Mouse (Mus musculus): ENCODE data around the gene Ambn.
"Not testable (repeated sequence)": the region's sequence is repeated elsewhere in the genome, so short reads cannot be mapped to it uniquely, and the experiment has no call there.

The Ambn gene

DNA sequence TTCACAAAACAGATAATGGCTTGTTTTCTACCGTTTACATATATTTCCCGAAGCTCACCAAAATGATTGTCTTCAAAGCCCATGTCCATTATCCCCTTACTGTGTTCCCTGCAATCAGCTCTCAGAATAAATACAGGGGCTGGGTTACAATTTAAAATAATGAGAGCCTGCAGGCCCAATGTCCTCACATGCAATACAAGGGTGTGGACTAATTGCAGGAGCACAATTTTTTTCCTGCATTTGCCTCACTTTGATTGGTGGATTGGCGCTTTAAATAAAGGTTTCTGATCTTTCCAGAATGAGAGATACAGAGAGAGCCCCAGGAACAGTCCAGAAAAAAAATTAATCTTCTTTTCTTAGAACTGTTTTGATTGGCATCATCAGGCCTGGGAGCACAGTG lies at the start of gene Ambn:
Gene Ambn (plus strand): TSS at position 301 of the 400 bp plus-strand sequence.
- DNase-seq (ENCODE audit: low spot score): no peak

DNA sequence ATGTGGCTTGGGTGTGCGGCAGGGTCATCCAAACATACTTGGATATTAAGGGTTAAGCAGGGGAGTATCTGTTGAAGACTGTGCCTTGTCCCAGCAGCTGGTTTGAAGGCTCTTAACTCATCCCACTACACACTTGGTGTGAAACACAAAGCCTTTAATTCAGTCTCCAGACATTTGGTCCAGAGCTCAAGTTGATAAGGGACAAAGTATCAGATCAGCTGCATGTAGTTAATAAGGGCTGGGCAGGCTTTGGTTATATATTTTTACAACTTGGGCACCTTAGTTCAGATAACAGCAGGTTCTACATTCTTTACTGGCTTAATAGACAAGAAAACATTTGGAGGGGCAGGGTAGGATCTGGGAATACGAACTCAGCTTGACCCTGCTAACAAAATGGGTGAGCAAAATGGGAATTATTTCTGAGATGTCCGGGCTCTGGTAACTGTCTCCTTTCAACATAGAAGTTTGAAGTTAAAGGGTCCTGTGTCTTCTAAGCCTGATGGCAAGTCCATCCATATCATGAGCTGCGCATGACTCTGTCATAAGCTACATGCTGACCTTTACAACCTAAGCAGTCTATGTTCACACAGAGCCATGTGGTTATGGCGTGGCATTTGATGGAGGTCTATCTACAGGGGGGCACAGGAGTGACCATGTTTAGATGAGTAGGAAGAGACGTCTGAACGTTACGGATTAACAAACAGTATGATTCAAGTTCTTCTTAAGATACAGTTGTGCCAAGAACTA lies 35.3 kb upstream of the Ambn start:
- DNase-seq (ENCODE audit: low spot score): no peak

DNA sequence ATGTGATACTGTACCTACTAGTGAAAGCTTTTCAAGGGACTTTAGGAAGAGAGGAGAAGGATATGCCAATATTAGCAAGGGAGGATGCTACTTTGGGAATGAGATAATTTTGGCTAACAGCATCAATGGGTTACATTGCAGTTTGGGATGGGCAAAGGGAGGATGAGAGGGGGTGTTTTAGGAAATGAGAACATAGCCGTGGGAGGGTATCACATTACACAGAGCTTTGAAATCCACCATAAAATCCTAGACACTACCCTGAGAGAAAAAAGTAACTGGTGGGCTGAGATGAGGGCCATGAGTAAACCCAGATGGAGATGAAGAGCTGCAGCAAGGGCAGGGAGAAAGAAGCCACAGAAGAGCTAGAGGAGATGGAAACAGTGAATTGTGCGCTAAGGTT lies 30.9 kb upstream of the Ambn start:
- DNase-seq (ENCODE audit: low spot score): not testable (repeated sequence)

DNA sequence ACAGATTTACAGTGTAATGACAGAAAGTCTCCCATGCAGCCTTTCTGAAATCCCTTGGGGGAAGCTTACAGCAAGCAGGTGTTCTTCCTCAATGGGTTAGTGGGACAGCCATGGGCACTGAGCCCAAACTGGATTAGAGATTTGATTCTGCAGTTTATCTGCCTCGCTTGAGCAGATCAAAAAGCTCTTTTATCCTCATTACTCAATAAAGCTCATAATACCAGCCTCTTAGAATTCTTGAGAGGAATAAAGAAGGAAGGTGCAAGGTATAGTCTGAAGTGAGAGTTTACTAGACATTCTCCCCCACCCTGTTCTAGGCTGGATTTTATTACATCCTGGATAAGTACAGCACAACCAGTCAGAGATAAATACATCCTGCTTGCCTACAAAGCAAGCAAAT lies 29.0 kb upstream of the Ambn start:
- DNase-seq (ENCODE audit: low spot score): no peak

DNA sequence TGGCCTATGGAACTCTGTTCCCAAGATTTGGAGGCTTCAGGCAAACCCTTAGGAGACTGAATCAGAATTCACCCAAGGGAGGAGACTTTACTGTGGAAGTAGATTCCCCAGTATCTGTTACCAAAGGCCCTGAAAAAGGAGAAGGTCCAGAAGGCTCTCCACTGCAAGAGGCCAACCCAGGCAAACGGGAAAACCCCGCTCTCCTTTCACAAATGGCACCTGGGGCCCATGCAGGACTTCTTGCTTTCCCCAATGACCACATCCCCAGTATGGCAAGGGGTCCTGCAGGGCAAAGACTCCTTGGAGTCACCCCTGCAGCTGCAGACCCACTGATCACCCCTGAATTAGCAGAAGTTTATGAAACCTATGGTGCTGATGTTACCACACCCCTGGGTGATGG lies 11.7 kb downstream of the Ambn start:
- DNase-seq (ENCODE audit: low spot score): no peak

DNA sequence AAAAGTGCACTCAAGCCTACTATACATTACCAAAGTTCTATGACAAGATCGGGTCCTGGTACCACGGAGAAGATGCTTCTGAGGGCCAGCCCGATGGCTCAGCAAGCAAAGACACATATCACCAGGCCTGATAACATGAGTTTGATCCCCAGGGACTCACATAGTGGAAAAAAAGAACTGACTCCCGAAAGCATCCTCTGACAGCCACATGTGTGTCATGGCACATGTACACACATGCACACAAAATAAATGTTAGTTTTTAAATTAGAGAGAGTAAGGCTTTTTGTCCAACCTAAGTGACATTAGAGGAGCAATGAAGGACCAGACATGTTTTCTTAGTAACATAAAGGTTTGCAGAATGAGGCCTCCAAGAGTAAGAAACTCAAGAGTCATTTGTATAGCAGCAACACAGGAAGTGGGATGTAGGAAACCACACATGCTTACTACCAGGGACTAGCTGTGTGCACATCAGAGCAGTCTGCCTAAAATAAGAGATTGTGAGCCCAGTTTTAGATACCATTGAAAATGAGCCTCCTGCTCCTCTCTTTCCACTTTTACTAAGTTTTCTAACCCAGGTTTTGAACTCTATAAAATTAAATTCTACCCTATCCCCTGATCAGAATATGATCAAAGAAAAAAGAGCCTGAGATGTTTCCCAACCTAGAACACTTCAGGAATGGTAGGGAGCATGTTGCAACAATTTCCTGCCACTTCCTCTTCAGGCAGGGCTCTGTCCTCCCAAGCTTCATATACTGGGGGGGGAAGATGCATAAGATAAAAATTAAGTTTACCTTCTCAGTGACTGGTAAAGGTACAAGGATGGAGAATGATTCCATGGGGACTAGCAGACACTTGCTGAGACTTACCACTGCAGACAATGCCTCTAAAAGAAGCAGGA lies 13.3 kb downstream of the Ambn start:
- DNase-seq (ENCODE audit: low spot score): no peak

DNA sequence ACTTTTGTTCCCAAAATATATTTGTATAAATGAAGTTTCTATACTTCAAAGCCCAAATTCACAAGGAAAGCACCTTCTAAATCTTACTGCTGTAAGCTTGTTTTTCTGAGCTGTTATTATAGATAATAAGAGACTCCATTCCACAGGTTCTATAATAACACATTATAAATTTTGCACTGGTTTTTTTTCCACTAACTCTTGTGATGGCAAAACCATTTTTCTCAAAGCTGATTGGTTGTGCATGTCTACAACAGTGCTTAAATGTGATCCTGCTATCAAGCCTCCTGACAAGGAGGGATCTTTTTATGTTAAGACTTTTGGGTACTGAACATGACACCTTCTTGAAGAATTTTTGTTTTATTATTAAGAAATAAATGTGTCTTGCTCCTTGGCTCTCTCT lies 31.9 kb downstream of the Ambn start, which contains the start of gene Enam:
Gene Enam (plus strand): TSS at position 301 of the 400 bp plus-strand sequence.
- no peak for DNase-seq (ENCODE audit: low spot score)

DNA sequence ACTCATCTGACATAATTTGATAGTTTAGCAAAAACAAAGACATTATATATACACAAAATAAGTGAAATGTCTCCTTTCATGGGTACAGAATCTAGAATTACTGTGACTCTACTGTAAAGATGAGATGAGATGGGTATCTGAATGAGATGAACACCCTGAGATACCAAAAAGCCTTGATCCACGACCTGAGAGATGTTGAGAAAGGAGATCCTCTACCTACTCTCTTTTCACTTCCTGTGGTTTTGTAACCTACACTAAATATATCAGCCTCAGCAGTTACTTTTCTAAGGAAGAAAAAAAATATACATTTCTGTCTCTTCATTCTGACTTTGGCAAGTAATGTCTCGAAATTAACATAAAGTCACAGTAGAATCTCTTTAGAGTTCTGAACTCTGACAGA lies 33.2 kb downstream of the Ambn start:
- no peak for DNase-seq (ENCODE audit: low spot score)

DNA sequence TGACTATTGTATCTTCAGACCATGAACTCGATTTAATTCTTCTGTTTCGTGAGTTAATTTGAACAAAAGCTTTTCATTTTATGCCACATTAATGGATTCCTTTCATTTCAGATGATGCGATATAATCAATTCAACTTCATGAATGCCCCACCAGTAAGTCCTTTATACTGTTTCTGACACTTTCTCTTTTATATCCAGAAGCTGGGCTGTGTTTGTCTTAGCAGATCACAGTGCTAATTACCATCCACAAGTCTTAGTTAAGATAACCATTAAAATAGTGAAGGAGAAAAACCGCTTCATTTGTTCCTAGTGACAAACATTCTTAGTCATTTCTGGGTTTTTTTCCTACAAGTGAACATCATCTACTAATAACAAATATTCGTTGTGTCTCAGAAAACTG lies 35.3 kb downstream of the Ambn start:
- DNase-seq (ENCODE audit: low spot score): no peak

DNA sequence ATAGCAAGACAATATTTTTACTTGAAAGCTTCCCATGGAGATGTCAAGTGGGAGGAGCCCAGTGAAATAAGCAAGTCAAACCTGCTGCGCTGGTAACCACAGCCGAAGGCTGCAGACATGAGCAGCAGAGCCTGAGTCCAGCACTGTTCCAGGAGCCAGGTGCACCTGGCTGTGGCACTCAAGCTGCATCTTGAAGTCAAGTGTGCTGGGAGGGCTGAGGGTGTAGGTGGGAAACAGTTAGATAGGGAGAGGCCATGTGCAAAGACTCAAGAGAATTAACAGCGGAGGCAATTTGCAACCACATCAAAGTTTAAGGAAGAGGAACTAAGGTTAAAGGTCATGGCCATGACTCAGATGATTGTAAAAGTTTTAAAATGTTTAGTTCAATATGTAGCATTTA lies 44.0 kb downstream of the Ambn start:
- DNase-seq (ENCODE audit: low spot score): no peak

DNA sequence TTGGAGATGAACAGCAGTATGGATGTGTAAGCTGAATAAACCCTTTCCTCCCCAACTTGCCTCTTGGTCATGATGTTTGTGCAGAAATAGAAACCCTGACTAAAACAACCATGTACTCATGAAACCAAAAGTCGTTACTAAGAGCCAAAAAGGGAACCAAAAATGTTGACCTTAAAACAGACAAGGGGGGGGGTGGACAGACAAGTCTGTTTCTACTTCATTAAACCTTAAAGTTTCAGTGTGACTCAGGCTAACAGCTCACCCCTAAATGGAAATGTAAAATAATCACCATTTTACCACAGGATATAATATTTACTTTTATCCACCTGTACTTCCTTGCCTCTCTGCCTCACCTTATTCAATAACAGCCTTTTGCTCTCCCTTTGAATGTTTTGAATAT lies 52.8 kb downstream of the Ambn start:
- DNase-seq (ENCODE audit: low spot score): no peak

DNA sequence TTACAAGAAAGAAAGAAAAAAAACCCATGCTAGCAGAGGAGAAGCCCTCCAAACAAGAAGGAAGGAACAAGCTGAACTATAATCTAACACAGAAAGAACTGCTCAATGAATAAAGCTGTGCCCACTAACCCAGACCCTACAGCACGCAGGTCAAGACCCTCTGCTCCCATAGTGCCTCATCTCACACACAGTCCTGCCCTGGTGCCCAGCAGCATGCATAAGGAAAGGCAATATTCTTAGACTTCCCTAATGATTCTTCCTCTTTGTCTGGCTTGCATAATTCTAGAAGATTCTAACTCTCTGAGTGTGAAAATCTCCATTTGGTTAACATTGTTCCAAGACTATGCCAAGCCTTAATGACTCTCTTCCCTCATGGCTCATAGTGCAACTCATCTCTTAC lies 53.2 kb downstream of the Ambn start:
- no peak for DNase-seq (ENCODE audit: low spot score)

Measured in ovary, postnatal 36 days (tissue).